Mouse (Mus musculus) liver, embryonic 11.5 days (tissue): Measurements from ENCODE around the gene Sufu. TPM values are rescaled to one million over a fixed set of nuclear protein-coding genes. Genes with fewer than 3 reads are reported as not detected.

Source experiments
- ATAC-seq: fragments of 200-750 bp; cut with Nextera tagmentation; replicated peaks from 2 replicates; pipeline ENCODE4 v1.8.0; 2017; ENCODE audit warnings: moderate number of reproducible peaks, mild to moderate bottlenecking, moderate TSS enrichment, moderate library complexity; ENCODE audit not compliant: low FRiP score
- DNase-seq: peaks from one replicate; pipeline ENCODE4 v3.0.0-alpha.2; 2017; ENCODE audit warnings: low spot score
- H3K27ac ChIP-seq: fragments of 300-500 bp; sonication (generic); 2 replicates; pipeline ENCODE4 v1.5.1; 2014; ENCODE audit warnings: mild to moderate bottlenecking, low read depth, low read length, control low read depth
- H3K27me3 ChIP-seq: fragments of 300-500 bp; sonication (generic); replicated peaks from 2 replicates; pipeline ENCODE4 v1.6.1; 2014; ENCODE audit warnings: low read length, mixed read lengths; ENCODE audit not compliant: control insufficient read depth, insufficient read depth
- H3K36me3 ChIP-seq: fragments of 300-500 bp; sonication (generic); 2 replicates; pipeline ENCODE4 v1.6.1; 2014; ENCODE audit warnings: mild to moderate bottlenecking, low read length, moderate library complexity, mixed read lengths; ENCODE audit not compliant: control insufficient read depth, insufficient read depth
- H3K4me1 ChIP-seq: fragments of 300-500 bp; sonication (generic); replicated peaks from 2 replicates; pipeline ENCODE4 v1.6.1; 2014; ENCODE audit warnings: low read length, mixed read lengths; ENCODE audit not compliant: control insufficient read depth, insufficient read depth
- H3K4me2 ChIP-seq: fragments of 300-500 bp; sonication (generic); 2 replicates; pipeline ENCODE4 v1.6.1; 2014; ENCODE audit warnings: mild to moderate bottlenecking, control low read depth, moderate library complexity
- H3K4me3 ChIP-seq: fragments of 300-500 bp; sonication (generic); 2 replicates; pipeline ENCODE4 v1.5.1; 2014; ENCODE audit warnings: low read depth, low read length, control low read depth
- H3K9ac ChIP-seq: fragments of 300-500 bp; sonication (generic); 2 replicates; pipeline ENCODE4 v1.6.1; 2014; ENCODE audit warnings: low read depth, low read length, control low read depth
- H3K9me3 ChIP-seq: fragments of 300-500 bp; sonication (generic); 2 replicates; pipeline ENCODE4 v1.6.1; 2016; ENCODE audit warnings: low read length, inconsistent platforms, mixed read lengths; ENCODE audit not compliant: control insufficient read depth
- WGBS: fragments of 180-500 bp; shearing (Covaris S2); extraction: QIAGEN DNeasy Blood & Tissue Kit; methylation state at CpG from one replicate; pipeline ENCODE4 v1.1.7; 2014; 5-methylcytosine and 5-hydroxymethylcytosine counted together
- polyA plus RNA-seq: library from polyadenylated mRNA; unstranded; fragments of >200 nt; fragmentation: Nextera tagmentation; extraction: Ambion mirVana; gene quantifications from 2 replicates; pipeline ENCODE4 v1.2.1, GENCODE M21; 2014

Sufu gene
- polyA plus RNA-seq, 1 experiment from 2014 or later, result 22.8 TPM

- 81% methylated on average over 5 of the region's 5 CpGs for WGBS
- Histone ChIP-seq H3K9me3 (no peaks in the 10 kb centered on the region), H3K4me3 (no peak overlapping the region), H3K36me3 (peaks cover 3% of the 10 kb centered on the region; the same call in 1 of the 2 replicates), H3K4me1 (peaks cover 54% of the 10 kb centered on the region), H3K4me2 (no peak overlapping the region), H3K9ac (no peak overlapping the region), H3K27me3 (no peaks in the 10 kb centered on the region), H3K27ac (peak overlapping the region; percentile 27; the same call in 1 of the 2 replicates)
- ATAC-seq, result no peak
- DNase-seq, result no peak
Measured at GRCm38 (mm10) chr19:46457798-46458197, 61.1 kb downstream of the Sufu start.

- no peak overlapping the region for H3K4me2 ChIP-seq
- ATAC-seq (no peak), DNase-seq (no peak)
- no peaks in the 10 kb centered on the region for H3K27me3 ChIP-seq
- peaks cover 3% of the 10 kb centered on the region; the same call in 1 of the 2 replicates for H3K36me3 ChIP-seq
- H3K4me3 ChIP-seq, result no peak overlapping the region
- H3K9ac ChIP-seq, result no peak overlapping the region
- no peaks in the 10 kb centered on the region for H3K9me3 ChIP-seq
- WGBS, result 54% methylated on average over 10 of the region's 10 CpGs
- H3K4me1 ChIP-seq, result peaks cover 39% of the 10 kb centered on the region
- peak overlapping the region; percentile 56; the same call in 1 of the 2 replicates for H3K27ac ChIP-seq
Measured at GRCm38 (mm10) chr19:46459256-46459655, 62.6 kb downstream of the Sufu start.

GRCm38 (mm10) chr19:46459889-46460288 lies 63.2 kb downstream of the Sufu start:
- no peak overlapping the region for H3K27ac ChIP-seq
- WGBS, result 73% methylated on average over 2 of the region's 2 CpGs
- no peak overlapping the region for H3K4me3 ChIP-seq
- peaks cover 33% of the 10 kb centered on the region for H3K4me1 ChIP-seq
- no peaks in the 10 kb centered on the region for H3K27me3 ChIP-seq
- no peak overlapping the region for H3K4me2 ChIP-seq
- H3K9me3 ChIP-seq, result no peaks in the 10 kb centered on the region
- ATAC-seq (no peak), DNase-seq (no peak)
- H3K36me3 ChIP-seq, result peaks cover 3% of the 10 kb centered on the region; the same call in 1 of the 2 replicates
- no peak overlapping the region for H3K9ac ChIP-seq

GRCm38 (mm10) chr19:46462574-46462973 lies 65.9 kb downstream of the Sufu start:
- ATAC-seq, result no peak; the same call in 1 of the 2 replicates
- H3K36me3 ChIP-seq, result no peaks in the 10 kb centered on the region; the same call in 1 of the 2 replicates
- 68% methylated on average over 3 of the region's 3 CpGs for WGBS
- no peak overlapping the region for H3K4me3 ChIP-seq
- peaks cover 28% of the 10 kb centered on the region for H3K4me1 ChIP-seq
- H3K27me3 ChIP-seq, result no peaks in the 10 kb centered on the region
- DNase-seq, result no peak
- H3K9me3 ChIP-seq, result no peaks in the 10 kb centered on the region
- no peak overlapping the region; the same call in 1 of the 2 replicates for H3K27ac ChIP-seq
- H3K9ac ChIP-seq, result no peak overlapping the region
- no peak overlapping the region for H3K4me2 ChIP-seq

GRCm38 (mm10) chr19:46463446-46463845 lies 66.8 kb downstream of the Sufu start:
- H3K27ac ChIP-seq, result no peak overlapping the region
- H3K4me2 ChIP-seq, result no peak overlapping the region
- no peaks in the 10 kb centered on the region for H3K27me3 ChIP-seq
- 92% methylated on average over 4 of the region's 4 CpGs for WGBS
- no peak overlapping the region for H3K9ac ChIP-seq
- ATAC-seq (no peak), DNase-seq (no peak)
- no peaks in the 10 kb centered on the region for H3K9me3 ChIP-seq
- no peak overlapping the region for H3K4me3 ChIP-seq
- peaks cover 27% of the 10 kb centered on the region for H3K4me1 ChIP-seq
- no peaks in the 10 kb centered on the region; the same call in 1 of the 2 replicates for H3K36me3 ChIP-seq

GRCm38 (mm10) chr19:46466160-46466559 lies 69.5 kb downstream of the Sufu start:
- H3K9me3 ChIP-seq, result no peaks in the 10 kb centered on the region
- H3K4me3 ChIP-seq, result no peak overlapping the region
- H3K27ac ChIP-seq, result no peak overlapping the region
- H3K36me3 ChIP-seq, result no peaks in the 10 kb centered on the region; the same call in 1 of the 2 replicates
- H3K4me1 ChIP-seq, result peaks cover 33% of the 10 kb centered on the region
- no peak overlapping the region for H3K9ac ChIP-seq
- no peak overlapping the region for H3K4me2 ChIP-seq
- 66% methylated on average over 6 of the region's 6 CpGs for WGBS
- DNase-seq (no peak), ATAC-seq (no peak)
- H3K27me3 ChIP-seq, result no peaks in the 10 kb centered on the region

GRCm38 (mm10) chr19:46467051-46467503 lies 70.4 kb downstream of the Sufu start:
- ATAC-seq (no peak), DNase-seq (no peak)
- H3K27ac ChIP-seq, result no peak overlapping the region
- H3K4me1 ChIP-seq, result peaks cover 43% of the 10 kb centered on the region
- H3K4me2 ChIP-seq, result no peak overlapping the region
- WGBS, result 82% methylated on average over 3 of the region's 3 CpGs
- no peaks in the 10 kb centered on the region; the same call in 1 of the 2 replicates for H3K36me3 ChIP-seq
- H3K9ac ChIP-seq, result no peak overlapping the region
- H3K9me3 ChIP-seq, result no peaks in the 10 kb centered on the region
- H3K4me3 ChIP-seq, result no peak overlapping the region
- H3K27me3 ChIP-seq, result no peaks in the 10 kb centered on the region

GRCm38 (mm10) chr19:46470364-46471240 lies 73.9 kb downstream of the Sufu start:
- Histone ChIP-seq H3K4me2 (peak overlapping the region; percentile 14; the same call in 1 of the 2 replicates), H3K9ac (no peak overlapping the region), H3K4me3 (no peak overlapping the region), H3K9me3 (no peaks in the 10 kb centered on the region), H3K36me3 (peaks cover 4% of the 10 kb centered on the region; the same call in 1 of the 2 replicates), H3K27ac (peak overlapping the region; percentile 58), H3K4me1 (peaks cover 41% of the 10 kb centered on the region), H3K27me3 (no peaks in the 10 kb centered on the region)
- peak; percentile 69; the same call in 1 of the 2 replicates for ATAC-seq
- DNase-seq, result no peak
- 47% methylated on average over 17 of the region's 17 CpGs for WGBS
